Mouse (Mus musculus) C2C12 (cell line): ENCODE data around the gene Lhx2. TPM values are rescaled to one million over a fixed set of nuclear protein-coding genes. Genes with fewer than 3 reads are reported as not detected.

Experiments
- H3K27me3 ChIP-seq: one replicate; pipeline ENCODE4 v1.6.1; 2011; ENCODE audit not compliant: control insufficient read depth, insufficient read depth, insufficient read length
- H3K36me3 ChIP-seq: one replicate; pipeline ENCODE4 v1.6.1; 2011; ENCODE audit not compliant: control insufficient read depth, insufficient read depth
- H3K4me3 ChIP-seq: one replicate; pipeline ENCODE4 v1.5.1; 2011; ENCODE audit warnings: mild to moderate bottlenecking, control low read depth; ENCODE audit not compliant: poor library complexity, insufficient read depth, severe bottlenecking
- H3K79me2 ChIP-seq: one replicate; pipeline ENCODE4 v1.6.1; 2011; ENCODE audit not compliant: control insufficient read depth, insufficient read depth
- H3K79me3 ChIP-seq: one replicate; pipeline ENCODE4 v1.6.1; 2011; ENCODE audit warnings: low read depth, control low read depth
- H3ac ChIP-seq: one replicate; pipeline ENCODE3; 2011; ENCODE audit warnings: low read depth; ENCODE audit not compliant: control insufficient read depth, insufficient read length
- CEBPB ChIP-seq: IDR thresholded peaks from one replicate; pipeline ENCODE4 v1.6.1; 2011; ENCODE audit warnings: low read depth, mild to moderate bottlenecking, control low read depth, moderate library complexity
- CTCF ChIP-seq: IDR thresholded peaks from one replicate; pipeline ENCODE4 v1.5.1; 2011; ENCODE audit not compliant: control insufficient read depth, insufficient read depth, insufficient read length
- FOSL1 ChIP-seq: IDR thresholded peaks from one replicate; pipeline ENCODE4 v1.8.0; 2011; ENCODE audit warnings: mild to moderate bottlenecking, low read length; ENCODE audit not compliant: poor library complexity, insufficient read depth, severe bottlenecking
- MAX ChIP-seq: IDR thresholded peaks from one replicate; pipeline ENCODE4 v1.6.1; 2011; ENCODE audit warnings: mild to moderate bottlenecking, control low read depth
- MYOD1 ChIP-seq: IDR thresholded peaks from one replicate; pipeline ENCODE4 v1.6.1; 2011; ENCODE audit warnings: low read depth; ENCODE audit not compliant: control insufficient read depth, insufficient read length
- MYOG ChIP-seq: IDR thresholded peaks from one replicate; pipeline ENCODE4 v1.6.1; 2011; ENCODE audit not compliant: control insufficient read depth, insufficient read length; ENCODE audit errors: extremely low read depth
- USF1 ChIP-seq: IDR thresholded peaks from one replicate; pipeline ENCODE4 v1.6.1; 2011; ENCODE audit warnings: low read depth, mild to moderate bottlenecking, control low read depth, moderate library complexity
- polyA plus RNA-seq: library from polyadenylated mRNA; unstranded; fragments of >200 nt; fragmentation: generic; extraction: Trizol; gene quantifications from one replicate; pipeline ENCODE4 v1.2.1, GENCODE M21; 2012; ENCODE audit warnings: missing spikeins

Lhx2 gene
- polyA plus RNA-seq, 1 experiment = 2.8 TPM

DNA sequence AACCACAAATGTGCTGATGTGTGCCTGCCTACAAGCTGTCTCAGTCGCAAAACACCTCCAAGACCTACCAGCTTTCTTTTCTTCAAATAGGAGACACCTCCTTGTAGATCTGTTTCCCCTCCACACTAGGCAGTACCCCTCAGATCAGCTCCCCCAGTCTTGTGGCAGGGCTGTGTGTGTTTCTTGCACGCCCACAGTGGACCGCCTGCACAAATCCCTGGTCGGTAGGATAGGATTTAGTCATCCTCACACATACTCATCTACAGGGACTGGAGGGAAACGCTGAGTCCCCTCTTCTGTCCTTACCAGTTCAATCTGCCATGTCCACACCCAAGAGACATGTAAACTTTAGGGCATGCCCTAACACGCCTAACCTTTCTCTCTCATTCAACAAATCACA lies 71.1 kb downstream of the Lhx2 start:
- H3ac ChIP-seq = no peak overlapping the region
- H3K36me3 ChIP-seq = no peaks in the 10 kb centered on the region
- H3K79me2 ChIP-seq = no peaks in the 10 kb centered on the region
- TF ChIP-seq CTCF = no peak
- no peak for TF ChIP-seq MYOG
- no peak for TF ChIP-seq FOSL1
- no peak for TF ChIP-seq USF1
- no peak for TF ChIP-seq MYOD1
- TF ChIP-seq MAX = no peak
- TF ChIP-seq CEBPB = no peak
- peaks cover 26% of the 10 kb centered on the region for H3K27me3 ChIP-seq
- H3K79me3 ChIP-seq = no peaks in the 10 kb centered on the region
- H3K4me3 ChIP-seq = no peak overlapping the region

DNA sequence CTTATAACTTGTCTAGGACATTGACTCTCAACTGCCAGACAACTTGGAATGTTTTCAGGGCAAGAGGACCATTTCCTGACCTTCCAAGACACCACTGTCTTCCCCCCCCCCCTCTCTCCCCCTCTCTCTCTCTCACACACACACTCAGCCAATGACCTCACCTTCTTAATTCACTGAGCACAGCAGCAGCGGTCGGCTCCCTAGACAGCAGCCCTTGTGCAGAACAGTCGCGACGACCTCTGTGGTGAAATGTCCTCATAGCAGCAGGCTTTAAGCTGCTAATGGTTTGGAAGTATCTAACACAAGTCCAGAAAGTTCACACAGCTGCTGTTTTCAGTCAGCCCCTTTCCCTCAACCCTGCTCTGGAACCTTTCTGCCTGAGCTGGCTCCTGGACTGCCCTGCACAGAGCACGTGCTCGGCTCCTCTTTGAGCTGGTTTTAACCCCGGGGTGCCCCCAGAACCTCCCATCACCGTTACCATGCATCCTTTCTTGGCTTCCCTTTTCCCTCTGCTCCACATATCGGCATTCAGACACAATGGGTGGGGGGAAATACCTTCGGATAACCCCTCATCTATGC lies 73.6 kb downstream of the Lhx2 start:
- no peak for TF ChIP-seq MYOG
- no peak for TF ChIP-seq FOSL1
- TF ChIP-seq MYOD1 = no peak
- no peak for TF ChIP-seq MAX
- no peak for TF ChIP-seq USF1
- TF ChIP-seq CEBPB = no peak
- TF ChIP-seq CTCF = no peak
- H3K27me3 ChIP-seq = peaks cover 15% of the 10 kb centered on the region

DNA sequence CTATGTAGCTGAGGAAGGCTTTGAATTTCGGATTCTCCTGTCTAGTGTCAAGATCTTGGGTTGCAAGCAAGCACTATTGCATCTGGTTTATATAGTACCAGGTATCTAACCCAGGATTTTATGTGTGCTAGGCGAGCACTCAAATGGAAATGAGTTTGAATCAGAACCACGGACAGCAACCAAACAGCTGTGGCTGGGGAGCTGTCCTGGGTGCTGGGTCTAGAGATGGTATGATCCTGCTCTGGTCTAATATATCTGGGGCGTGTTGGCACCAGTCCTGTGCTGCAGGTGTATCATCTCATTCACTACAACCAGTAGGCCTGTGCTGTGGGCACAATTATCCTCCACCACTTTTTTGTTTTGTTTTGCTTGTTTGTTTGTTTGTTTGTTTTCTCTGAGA lies 78.9 kb downstream of the Lhx2 start:
- H3K4me3 ChIP-seq = no peak overlapping the region
- H3K27me3 ChIP-seq = peaks cover 10% of the 10 kb centered on the region
- no peak for TF ChIP-seq CEBPB
- TF ChIP-seq MYOD1 = peak; percentile 65
- TF ChIP-seq MAX = peak; percentile 93
- no peaks in the 10 kb centered on the region for H3K79me2 ChIP-seq
- H3K36me3 ChIP-seq = no peaks in the 10 kb centered on the region
- H3K79me3 ChIP-seq = no peaks in the 10 kb centered on the region
- no peak overlapping the region for H3ac ChIP-seq

More for the DNA sequence above, 73.6 kb downstream of the Lhx2 start:
- no peaks in the 10 kb centered on the region for H3K79me3 ChIP-seq
- H3ac ChIP-seq = no peak overlapping the region
- no peaks in the 10 kb centered on the region for H3K79me2 ChIP-seq
- no peak overlapping the region for H3K4me3 ChIP-seq
- no peaks in the 10 kb centered on the region for H3K36me3 ChIP-seq

Other genes with a start within 250 kb of the Lhx2 start
- gene Dennd1a, start 51.9 kb upstream of the Lhx2 start, polyA plus RNA-seq = 7.7 TPM
- gene Nek6, start 172.4 kb downstream of the Lhx2 start, polyA plus RNA-seq = 27.9 TPM